Mouse (Mus musculus): ENCODE results near the gene Arhgef2. TPM values are rescaled to one million over a fixed set of nuclear protein-coding genes. Genes with fewer than 3 reads are reported as not detected.

Arhgef2 gene
- polyA plus RNA-seq, 2 experiments from 2014 or later, result 45.7 to 54.0 TPM

GRCm38 (mm10) chr3:88645937-88646336, 40.2 kb downstream of the Arhgef2 start:
- ATAC-seq, result no peak

- ATAC-seq, result no peak
Measured at GRCm38 (mm10) chr3:88646426-88646995, 40.7 kb downstream of the Arhgef2 start.

- no peak for ATAC-seq
Measured at GRCm38 (mm10) chr3:88647076-88647475, 41.3 kb downstream of the Arhgef2 start.

GRCm38 (mm10) chr3:88647779-88648413, 42.1 kb downstream of the Arhgef2 start:
- ATAC-seq, result no peak

- no peak for ATAC-seq
Measured at GRCm38 (mm10) chr3:88648452-88649168, 42.8 kb downstream of the Arhgef2 start.

DNA sequence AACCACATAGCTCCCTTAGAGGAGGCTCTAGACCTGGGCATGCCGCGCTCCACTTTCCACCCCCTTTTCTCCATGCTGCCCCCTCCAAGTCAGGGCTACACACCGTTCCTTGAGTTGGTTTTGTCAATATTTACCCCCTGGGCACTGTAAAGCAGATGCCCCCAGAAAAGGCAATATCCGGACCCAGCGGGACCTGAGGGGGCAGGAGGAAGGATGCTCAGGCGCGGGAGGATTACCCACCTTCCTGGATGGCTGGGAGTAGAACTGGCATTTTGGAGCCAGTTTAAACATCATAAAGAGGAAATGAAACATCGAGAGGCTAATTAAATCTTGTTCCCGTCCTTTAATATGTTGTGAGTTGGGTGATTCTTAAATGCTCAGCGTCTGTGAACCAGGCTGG, 43.4 kb downstream of the Arhgef2 start:
- no peak for ATAC-seq

DNA sequence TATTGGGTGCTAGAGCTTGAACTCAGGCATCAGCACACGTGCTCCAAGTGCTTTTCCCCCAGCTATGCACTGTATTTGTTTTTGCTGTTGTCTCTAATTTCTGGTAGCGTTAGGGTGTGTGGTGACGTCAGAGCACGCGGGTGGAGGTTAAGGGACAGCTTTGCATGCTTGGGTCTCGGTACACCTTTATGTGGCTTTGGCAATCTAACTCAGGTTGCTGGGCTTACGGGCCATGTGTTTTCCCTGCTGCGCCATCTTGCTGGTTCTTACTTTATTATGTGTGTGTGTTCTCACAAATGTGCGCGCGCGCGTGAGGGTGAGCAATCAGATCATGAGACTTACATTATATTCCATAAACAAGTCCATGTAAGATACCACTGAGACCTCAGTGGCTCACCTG, 44.2 kb downstream of the Arhgef2 start:
- no peak for ATAC-seq

GRCm38 (mm10) chr3:88650713-88651504, 45.1 kb downstream of the Arhgef2 start:
- no peak for ATAC-seq

DNA sequence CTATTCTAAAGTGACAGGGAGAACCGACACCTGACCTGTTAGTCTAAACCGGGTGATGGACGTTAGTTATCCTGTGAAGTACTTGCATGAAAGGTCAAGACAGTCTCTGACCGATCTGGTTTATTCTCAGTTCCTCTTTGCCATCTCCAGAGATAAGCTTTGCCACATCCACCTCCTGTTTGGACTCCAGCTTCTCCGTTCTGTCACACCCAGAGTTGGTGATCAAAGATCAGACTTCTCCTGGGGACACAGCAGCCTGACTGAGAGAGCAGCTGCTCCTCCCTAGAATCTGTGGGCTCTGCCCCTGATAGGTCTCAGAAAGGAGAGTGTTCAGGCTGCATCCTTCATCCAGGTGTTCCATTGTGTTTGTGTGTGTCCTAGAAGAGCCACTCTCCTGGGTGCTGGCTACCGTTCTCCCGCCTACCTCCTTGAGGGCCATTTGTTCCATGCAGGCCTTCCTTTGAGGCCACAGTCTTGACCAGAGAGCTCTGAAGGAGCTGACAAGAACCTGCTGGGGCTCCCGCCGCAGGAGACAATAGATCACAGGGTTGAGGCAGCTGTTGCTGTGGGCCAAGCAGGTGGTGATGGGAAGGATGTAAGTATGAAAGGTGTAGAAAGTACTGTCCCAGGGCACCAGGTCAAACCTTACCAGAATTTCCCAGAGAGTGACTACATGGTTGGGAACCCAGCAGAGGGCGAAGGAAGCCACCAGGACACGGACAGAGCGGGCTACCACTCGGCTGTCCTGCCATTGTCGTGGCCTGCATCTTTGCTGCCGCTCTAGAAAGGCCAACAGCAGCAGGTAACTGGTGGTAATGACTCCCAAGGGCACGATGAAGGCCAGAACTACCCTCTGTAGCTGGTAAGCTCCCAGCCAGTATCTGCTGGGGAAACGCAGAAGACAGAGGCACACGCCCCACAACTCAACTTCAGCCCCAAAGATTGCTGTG, 46.2 kb downstream of the Arhgef2 start:
- no peak for ATAC-seq

DNA sequence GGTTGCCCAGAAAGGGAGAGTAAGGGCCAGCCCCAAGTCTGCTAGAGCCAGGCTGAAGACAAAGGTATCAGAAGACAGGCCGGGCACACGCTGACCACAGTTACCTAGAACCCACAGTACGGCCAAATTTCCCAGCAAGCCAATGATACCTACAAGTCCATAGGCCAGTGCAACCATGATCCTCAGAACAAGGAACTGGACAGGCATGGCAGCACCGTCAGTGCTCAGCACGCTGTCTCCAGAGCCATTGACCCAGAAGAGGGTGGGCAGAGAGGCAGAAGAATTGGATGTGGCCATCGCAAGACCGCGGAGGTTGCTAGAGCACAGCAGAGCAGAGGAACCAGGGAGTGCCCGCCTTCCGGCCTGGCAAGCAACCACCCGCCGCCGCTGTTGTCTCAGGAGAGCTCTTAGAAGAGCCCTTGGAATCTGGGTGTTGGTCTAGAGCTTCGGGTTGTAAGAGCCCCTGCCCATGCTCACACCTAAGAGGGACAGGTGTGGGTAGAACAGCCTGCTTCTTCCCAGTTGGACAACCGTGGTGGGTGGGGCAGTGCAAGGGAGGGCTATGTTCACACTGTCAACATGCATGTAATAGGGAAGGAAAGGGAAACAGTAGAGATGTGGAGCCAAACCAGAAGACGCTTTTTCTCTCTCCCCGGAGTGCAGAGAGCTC, 47.2 kb downstream of the Arhgef2 start, which contains the start of gene Rxfp4:
Rxfp4 (minus strand) TSS at position 297 of the 670 bp plus-strand sequence.
- no peak for ATAC-seq

DNA sequence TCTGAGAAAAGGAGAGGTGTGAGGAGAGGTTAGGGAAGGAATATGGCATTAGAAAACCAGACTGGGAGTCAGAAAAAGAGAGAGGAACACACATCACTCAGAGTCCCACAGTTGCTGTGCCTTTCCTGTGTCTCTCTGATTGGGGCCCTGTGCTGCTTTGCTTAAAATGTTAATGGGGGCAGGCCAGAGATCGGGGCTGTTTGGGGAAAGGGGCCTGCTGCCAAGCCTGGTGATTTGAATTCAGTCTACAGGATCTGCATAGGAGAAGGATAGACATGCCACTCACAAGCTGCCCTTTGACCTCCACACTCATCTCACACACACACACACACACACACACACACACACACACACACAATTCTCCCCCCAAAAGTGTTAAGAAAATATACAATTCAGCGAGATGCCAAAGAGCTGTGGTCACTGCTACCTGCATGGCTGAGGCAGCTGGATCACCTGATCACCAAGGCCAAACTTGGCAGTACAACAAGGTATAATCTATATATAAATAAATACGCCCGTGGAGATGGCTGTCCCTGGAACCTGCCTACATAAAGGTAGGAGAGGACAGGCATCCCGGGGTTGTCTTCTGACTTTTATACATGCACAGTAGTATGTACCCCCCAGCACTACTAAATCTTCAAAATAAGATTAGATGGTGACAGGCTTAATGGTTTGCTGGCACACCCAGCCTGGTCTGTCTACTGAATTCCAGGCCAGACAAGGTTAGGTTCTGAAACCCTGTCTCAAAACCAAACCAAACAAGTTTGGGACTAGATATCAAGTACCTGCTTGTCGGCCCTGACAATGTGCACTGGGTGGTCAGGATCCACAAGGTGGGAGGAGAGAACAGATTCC, 48.0 kb downstream of the Arhgef2 start:
- no peak for ATAC-seq

- no peak for ATAC-seq
Measured at GRCm38 (mm10) chr3:88654621-88655020, 48.9 kb downstream of the Arhgef2 start.

- ATAC-seq, result no peak
Measured at GRCm38 (mm10) chr3:88655619-88656018, 49.9 kb downstream of the Arhgef2 start.

DNA sequence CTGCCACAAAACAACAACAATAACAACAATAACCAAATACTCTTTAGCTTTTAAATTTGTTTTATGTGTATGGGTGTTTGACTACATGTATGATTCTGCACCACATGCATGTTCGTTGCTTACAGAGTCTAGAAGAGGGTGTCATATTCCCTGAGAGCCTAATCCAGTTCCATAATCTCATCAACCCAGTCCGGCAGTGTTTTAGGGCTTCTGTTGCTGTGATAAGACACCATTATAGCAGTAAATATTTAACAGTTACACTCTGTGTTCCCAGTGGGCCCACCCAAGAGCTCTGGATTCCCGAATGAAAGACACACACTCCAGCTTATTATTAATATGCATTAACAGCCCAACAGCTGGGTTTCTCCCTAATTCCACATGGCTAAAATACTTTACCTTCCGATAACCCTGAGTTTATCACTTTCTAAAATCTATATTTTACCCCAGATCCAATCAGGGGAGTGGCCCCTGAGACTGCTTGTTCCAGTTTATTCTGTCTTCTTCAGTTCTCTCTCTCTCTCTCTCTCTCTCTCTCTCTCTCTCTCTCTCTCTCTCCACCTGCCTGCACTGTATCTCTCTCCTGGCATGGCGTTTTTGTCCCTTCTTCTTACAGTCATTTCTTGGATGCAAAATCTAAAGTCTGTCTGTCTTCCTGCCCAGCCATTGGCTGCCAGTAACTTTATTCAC, 52.8 kb downstream of the Arhgef2 start:
- ATAC-seq, result no peak

GRCm38 (mm10) chr3:88659798-88660197, 54.0 kb downstream of the Arhgef2 start:
- no peak for ATAC-seq

- peak; percentile 52 for ATAC-seq
Measured at GRCm38 (mm10) chr3:88664095-88664494, 58.3 kb downstream of the Arhgef2 start.

GRCm38 (mm10) chr3:88677399-88677798, 71.6 kb downstream of the Arhgef2 start:
- ATAC-seq, result peak; percentile 57

DNA sequence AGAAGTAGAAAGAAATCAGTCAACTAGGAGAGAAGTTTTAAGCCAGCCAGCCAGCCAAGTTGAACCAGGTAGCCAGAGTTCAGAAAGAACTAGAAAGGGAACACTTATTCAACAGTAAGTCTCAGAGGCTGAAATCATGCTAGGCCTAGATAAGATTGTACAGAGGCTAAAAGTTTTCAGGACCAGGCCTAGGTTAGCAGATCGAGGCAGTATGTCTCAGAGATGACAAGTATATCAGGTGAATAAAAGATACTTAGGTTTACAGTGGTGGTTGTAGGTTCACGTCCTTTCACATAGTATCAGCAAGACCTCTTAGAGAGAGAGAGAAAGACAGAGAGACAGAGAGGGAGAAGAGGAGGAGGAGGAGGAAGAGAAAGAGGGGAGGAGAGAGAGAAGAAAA, 78.0 kb downstream of the Arhgef2 start:
- ATAC-seq, result no peak

- no peak for ATAC-seq
Measured at GRCm38 (mm10) chr3:88684236-88684979, 78.6 kb downstream of the Arhgef2 start.
